Mouse (Mus musculus) ZHBTc4 (cell line): ENCODE data around the gene Ethe1.
"Not testable (repeated sequence)": the region's sequence is repeated elsewhere in the genome, so short reads cannot be mapped to it uniquely, and the experiment has no call there.

Experiments
- DNase-seq: peaks from one replicate; pipeline ENCODE4 v3.0.0-alpha.2; 2011; ENCODE audit warnings: low read depth, low spot score

Gene Ethe1

DNA sequence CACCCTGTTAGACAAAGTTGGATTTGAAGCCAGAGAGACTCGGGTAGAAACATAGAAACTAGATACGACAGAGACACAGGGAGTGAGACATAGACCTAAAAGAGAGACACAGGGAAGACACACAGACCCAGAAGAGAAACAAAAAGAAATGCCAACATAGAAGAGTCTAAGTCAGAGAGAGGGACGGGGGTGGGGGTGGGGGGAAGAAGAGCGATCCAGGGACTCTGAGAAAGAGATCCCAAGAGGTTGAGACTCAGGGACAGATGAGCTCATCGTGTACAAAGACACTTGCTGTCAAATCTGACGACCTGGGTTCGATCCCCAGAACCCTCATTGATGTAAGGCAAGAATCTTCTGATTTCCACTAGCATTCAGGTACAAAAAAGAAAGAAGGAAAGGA lies 24.4 kb downstream of the Ethe1 start:
- DNase-seq: no peak

DNA sequence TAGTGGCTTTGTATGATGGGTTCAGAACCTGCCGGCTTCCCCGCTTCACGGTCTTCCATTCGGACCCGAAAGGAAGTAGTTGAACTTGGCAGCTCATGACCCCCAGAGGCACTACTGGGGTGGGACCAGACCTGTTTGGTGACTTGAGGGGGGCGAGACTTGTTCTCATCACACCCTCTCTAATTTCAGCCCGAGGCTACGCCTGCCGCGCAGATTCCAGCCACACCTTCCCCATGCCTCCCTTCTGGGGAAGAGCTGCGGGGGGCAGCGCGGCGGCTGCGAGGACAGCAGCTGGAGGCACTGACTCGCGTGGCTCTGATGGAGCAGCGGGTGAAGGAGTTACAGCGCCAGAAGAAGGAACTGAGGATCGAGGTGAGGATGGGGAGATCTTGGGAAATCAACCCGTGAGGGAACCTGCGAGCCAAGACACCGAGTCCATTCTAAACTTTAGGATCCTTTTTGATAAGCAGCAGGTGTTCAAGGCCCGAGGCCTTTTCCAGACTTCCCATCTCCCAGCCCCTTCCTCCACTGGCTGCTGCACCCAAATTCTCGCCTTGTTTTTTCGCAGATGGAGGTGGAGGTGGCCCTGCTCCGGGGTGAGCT lies 25.1 kb downstream of the Ethe1 start:
- DNase-seq: peak; percentile 68

DNA sequence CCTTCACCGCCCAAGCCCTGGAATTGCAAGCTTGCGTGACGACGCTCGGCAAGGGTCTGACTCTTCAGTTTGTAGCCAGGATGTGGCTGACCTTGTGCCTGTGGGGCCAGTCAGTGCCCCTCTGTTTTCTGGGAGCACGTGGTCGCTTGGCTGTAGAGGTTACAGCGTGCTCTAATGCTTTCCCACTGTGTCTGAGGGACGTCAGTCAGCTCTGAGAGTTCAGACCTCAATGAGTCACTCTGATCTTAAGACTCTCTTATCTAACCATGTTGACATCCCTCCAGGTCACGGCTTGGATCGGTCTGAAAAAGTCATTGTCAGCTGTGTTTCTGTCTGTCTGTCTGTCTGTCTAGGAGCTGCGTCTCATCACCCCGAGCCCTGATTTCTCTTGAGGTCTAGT lies 27.5 kb downstream of the Ethe1 start:
- DNase-seq: no peak

DNA sequence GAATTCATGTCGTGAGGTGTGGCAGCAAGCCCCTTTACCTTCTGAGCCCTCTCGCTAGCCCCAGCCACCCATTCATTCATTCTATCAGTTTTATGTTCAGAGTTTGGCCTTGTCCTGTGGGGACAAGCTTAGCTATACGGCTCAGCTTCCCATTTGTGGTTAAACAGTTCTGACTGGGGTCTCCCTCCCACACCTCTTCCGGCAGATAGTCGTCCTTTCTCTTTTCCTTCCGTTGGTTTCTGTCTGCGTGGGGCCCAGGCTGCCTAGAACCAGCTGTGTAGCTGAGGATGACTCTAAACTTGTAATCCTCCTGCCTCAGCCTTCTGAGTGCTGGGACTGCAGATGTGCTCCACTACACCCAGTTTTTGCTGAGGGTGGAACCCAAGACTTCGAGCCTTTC lies 30.4 kb downstream of the Ethe1 start:
- no peak for DNase-seq

DNA sequence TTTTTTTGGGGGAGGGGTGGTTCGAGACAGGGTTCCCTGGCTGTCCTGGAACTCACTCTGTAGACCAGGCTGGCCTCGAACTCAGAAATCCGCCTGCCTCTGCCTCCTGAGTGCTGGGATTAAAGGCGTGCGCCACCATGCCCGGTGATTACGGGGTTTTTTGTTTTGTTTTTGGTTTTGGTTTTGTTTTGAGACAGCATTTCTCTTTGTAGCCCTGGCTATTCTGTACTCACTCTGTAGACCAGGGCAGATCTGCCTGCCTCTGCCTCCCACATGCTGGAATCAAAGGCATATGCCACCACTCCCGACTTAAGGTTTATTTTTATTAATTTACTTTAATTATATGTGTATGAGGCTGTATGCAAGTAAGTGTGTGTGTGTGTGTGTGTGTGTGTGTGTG lies 31.0 kb downstream of the Ethe1 start:
- not testable (repeated sequence) for DNase-seq

DNA sequence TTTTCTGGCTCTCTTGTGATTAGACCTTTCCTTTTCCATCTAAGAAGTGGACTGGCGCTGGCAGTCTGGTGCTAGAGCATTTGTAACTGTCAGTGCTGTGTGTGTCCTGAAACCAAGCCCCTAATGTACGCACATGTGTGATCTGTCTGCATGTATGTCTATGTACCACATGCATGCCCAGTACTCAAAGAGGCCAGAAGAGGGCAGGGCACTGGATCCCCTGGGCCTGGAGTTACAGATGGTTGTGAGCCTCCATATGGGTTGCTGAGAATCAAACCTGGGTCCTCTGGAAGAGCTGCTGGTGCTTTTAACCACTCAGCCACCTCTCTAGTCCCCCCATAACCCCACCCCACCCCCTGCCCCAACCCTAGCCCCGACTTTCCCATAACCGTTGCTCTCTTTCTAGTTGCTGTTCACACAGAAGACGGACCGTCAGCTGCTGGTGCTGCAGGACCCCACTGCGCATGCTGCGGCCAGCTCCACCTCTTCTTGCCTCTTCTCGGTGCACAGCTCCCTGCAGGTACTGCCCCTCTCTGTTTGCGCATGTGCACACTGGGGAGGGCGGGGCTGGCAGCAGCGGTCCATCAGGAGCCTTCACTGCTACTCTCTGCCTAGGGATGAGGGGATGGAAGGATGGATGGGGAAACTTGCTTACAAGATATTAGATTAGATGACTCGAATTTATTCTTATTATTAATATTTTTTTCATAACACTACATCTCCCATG lies 32.5 kb downstream of the Ethe1 start:
- DNase-seq: peak; percentile 91

DNA sequence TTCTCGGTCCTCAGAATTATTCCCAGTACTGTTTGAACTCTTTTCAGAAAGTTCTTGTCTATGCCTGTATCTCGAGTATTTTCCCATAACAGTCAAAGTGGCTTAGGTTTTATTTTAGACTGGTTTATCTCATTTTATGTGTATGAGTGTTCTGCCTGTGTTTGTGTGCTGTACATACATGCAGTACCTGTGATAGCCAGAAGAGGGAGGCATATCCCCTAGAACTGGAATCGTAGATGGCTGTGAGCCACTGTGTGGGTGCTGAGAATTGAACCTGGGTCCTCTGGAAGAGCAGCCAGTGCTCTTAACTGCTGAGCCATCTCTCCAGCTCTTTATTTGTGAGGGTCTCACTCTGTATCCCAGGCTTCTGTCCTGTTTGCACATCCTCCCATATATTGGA lies 33.9 kb downstream of the Ethe1 start:
- DNase-seq: peak; percentile 62

DNA sequence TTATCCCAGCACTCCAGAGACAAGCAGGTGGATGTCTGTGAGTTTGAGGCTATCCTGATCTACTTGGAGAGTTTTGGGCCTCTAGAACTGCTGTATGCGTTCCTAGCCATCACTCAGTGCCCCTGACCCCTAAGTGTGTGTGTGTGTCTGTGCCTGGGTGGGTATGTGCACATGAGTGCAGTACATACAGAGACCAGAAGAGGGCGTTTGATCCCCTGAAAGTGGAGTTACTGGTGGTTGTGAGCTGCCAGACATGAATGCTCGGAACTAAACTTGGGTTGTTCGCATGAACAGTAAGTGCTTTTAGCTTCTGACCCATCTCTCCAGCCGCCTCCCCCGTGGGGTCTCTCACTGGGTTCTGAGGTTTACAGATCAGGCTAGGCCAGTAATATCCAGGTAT lies 35.6 kb downstream of the Ethe1 start:
- DNase-seq: peak; percentile 60

DNA sequence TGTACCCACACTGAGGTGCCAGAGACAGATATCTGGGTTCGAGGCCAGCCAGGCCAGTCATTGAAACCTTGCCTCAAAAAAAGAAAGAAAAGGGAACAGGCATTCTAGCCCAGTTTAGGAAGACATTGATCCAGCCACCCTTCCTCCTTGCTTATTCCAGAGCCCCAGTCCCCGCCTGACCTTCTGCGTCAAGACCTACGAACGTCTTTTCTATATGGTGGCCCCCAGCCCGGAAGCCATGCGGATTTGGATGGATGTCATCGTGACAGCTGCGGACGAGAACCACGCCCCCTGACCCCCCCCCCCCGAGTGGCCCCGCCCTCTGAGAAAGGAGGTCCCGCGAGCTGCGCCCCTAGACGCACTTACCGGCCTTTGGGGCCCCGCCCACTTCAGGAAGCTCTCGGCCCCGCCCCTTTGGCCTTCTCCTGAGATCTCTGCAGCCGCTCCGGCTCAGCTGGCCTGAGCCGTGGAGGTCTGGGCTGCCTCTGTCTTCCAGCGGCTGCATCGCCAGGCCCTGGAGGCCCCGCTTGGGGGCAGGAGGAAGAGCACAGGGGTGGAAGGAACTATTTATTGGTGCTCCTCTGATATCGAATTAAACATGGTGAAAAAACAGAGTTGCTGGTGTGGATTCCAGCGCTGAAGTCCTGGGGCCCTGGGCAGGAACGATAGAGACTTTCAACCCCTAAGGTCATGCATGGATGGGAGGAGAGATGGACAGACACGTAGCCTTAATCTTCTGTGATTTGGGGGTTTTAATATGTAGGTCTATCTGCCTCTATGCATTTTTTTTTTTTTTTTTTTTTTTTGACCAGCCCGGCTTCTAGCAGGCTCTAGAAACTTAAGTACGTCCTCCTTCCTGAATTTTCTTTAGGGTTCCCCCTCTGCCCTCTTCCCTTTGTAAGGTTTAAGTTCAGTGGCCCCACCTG lies 41.6 kb downstream of the Ethe1 start:
- DNase-seq: peak; percentile 94

DNA sequence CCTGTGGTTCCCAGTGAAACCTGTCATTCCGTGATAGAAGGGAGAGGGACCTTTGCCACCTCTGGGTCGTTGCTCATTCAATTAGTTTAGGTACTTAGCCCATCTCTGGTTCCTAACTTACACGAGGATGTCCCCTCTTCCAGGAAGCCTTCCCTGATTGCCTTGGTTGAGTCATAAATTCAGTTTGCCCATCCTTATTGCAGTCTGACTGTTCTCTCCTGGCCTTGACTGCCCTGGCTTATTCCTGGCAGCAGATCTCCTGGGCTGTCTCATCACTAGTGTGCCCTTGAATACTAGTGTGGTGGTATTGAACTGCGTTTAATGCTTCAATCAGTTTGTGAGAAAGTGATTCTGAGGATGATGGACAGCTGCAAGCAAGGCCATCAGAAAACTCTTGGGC lies 42.3 kb downstream of the Ethe1 start:
- no peak for DNase-seq

DNA sequence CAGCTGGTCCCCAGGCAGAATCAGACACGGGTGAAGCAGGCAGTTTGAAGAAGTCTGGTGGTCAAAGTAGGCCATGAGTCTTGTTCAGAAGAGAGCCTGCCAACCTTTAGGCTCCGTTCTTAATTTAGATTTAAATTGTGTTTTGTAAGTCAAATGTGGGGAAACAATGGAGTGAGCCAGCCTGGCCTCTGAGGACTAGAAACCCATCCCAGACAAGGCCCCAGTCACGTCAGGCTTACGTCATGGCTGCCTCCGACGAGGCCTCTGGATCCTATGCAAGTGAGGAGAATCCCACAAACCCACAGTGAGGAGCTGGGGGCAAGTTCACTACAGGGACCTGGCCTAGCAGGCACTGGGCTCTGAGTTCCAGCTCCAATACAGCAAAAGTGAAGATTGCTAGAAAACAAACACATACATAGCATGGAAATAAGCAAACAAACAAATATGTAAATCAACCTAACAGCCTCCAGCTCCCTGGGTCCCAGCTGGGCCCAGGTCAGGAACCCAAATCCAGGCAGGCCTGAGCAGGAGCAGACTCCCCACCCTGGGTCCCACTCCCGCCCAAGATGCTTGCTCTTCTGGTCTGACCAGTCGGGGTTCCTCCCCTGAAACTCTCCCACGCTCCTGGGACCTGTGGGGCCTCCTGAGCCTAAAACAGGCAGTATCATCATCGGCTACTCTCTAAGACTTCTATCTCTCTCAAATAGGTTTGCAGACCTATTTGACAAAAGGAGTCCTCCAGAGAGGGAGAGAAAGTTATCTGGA lies 43.0 kb downstream of the Ethe1 start:
- peak; percentile 84 for DNase-seq

DNA sequence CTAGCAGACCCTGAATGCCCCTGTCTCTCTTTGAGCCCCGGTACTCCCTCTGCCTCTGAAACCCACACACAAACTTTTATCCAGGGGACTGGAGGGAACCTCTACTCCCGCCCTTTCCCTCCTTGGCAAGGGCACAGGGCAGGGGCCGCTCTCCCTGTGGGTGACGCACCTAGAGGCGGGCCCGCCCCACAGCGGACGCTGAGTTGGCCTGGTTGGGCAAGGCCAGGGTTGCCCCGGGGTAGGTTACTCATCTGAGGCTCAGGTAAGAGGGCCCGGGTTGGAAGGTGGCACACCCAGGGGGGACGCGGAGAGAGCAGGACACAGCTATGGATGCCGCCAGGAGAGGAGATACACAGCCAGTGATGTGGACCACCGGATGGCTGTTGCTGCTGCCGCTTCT lies 48.9 kb downstream of the Ethe1 start, which contains the start of gene Lypd3:
Gene Lypd3, plus strand, starts transcription at position 287 of the 400 bp plus-strand sequence.
- no peak for DNase-seq

DNA sequence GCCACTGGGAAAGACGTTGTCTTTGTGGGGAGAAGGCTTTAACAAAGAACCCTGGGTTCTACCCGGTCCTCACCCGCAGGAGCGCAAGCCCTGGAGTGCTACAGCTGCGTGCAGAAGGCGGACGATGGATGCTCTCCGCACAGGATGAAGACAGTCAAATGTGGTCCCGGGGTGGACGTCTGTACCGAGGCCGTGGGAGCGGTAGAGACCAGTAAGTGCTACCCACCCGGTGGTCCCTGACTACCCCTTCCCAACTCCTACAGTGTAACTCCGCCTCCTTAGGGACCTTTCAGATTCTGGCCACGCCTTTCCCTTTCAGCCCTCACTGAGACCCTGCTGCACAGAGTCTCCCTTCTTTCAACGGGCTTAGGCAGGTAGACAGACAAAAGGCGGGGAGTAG lies 49.7 kb downstream of the Ethe1 start:
- DNase-seq: peak; percentile 25

DNA sequence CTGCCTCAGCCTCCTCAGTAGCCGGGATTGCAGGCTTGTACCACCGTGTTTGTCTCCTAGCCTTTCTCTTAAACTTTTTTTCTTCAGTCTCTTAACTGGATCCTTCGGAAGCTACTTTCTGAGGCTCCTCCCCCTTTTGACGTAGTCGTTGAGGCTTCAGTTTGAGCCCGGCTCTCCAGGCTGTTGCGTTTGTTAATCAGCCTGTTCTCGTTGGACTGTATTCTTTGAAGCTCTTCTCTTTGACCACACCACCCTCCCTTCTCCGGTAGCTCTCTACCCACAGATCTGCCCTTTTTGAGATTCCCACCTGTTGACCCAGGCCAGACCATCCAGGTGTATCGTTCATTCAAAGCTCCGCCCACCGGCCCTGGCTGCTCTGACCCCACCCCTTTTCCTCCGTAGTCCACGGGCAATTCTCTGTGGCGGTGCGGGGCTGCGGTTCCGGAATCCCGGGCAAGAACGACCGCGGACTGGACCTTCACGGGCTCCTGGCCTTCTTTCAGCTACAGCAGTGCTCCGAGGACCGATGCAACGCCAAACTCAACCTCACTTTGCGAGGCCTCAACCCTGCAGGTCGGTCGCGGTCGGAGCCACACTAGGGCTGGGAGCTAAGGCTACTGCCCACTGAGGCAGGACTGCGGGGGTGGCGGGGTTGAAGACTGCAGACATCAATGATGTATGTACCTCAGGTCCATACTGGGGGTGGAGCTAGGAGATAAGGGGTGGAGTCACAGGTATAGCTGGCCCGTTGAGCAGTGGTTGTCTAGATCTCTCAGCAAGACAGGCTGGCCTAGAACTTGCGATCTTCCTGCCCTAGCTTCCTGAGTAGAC lies 50.9 kb downstream of the Ethe1 start:
- peak; percentile 56 for DNase-seq

DNA sequence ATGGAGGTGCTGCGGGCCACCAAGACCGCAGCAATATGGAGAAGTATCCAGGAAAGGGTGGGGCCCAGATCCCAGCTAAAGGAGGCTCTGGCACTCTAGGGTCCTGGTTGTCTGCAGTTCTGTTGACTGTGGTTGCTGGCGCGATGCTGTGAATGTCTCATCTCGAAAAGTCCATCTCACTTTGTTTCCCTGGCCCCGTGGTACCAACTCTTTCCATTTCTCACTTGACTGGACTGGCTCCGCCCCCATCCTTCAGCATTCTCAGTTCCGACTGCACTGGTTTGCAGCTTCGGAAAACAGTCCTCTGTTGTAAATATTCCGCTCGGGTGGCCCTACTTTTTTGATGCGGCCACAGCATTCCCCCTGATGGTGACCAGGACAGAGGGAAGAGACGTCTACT lies 53.1 kb downstream of the Ethe1 start:
- no peak for DNase-seq

DNA sequence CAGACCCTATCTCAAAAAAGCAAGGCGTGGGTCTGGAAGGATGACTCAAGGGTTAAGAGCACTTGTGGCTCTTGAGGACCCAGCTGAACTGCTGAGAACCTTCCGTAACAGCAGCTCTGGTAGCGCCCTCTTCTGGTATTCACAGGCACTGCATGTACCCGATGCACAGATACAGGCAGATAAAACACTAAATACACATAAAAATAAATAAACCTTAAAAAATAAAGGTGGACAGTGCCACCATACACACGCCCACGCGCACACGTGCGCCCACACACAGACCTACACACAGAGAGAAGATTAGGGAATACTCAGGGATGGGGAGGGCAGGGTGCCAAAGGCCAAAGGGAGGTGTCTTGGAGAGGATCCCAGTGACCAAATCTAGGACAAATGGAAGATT lies 55.1 kb downstream of the Ethe1 start:
- peak; percentile 80 for DNase-seq

DNA sequence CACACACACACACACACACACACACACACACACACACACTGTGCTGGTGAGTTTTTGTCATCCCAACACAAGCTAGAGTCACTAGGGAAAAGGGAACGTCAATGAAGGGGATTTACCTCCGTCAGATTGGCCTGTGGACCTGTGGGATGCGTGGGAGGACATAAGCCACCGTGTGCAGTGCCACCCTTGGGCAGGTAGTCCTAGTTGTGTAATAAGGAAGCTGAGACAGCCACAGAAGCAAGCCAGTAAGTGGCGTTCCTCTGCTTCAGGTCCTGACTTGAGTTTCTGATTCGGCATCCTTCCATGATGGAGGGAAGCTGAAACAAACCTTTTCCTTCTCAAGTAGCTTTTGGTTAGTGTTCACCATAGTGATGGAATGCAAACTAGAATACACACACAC lies 57.1 kb downstream of the Ethe1 start:
- DNase-seq: no peak

DNA sequence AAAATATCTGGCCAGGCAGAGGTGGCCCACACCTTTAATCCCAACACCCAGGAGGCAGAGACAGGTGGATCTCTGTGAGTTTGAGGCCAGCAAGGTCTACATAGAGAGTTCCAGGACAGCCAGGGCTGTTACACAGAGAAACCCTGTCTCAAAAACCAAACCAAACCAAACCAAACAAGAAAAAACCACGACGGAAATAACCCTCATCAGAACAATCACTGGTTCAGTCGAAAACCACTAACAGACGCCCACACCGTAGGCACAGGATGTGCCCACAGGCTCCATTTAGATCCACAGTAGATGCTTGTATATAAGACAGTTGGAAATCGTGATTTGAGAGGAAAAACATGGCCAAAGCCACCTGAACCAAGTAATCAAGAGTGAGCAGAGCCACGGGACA lies 57.7 kb downstream of the Ethe1 start:
- no peak for DNase-seq

DNA sequence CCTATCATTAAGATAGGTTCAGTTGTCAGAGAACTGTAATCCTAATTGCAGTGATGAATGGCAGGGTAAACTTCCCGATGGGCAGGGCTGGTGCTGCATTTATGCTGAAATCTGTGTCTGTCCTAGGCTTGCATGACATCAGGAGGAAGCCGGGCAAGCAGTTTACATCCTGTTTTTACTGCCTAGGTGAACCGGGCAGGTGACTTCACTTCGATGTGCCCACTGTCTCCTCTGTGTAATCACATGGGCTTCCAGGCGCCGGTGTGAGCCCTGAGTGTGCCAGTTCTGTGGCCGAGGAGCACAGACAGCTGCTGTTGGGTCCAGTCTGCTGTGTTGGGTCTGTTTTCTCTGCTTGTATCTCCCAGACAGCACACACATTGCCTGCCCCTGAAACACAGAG lies 59.1 kb downstream of the Ethe1 start:
- no peak for DNase-seq

DNA sequence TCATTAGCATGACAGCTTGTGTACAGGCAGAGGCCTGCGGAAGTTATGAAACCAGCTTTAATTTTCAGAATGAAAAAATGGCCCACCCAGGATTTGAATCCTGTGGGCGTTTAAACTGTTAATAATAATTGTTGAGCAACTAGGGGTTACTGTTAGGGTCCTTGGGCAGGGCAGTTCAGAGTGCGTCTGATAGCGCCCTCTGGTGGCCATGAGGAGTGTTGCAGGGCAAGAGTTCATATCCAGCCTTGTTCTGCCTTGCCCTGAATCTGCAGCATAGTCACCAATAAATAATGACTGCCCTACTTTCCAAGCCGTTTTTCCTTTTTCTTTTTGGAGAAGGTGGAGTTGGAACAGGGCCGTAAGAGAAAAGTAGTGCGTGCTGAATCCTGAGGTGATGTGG lies 66.3 kb downstream of the Ethe1 start:
- DNase-seq: peak; percentile 79
